ENCODE assay signal across 32 mouse cellular contexts in genomic region chr2:78888190-78888589, GRCm38 (mm10). TPM values are rescaled to one million over a fixed set of nuclear protein-coding genes. Genes with fewer than 3 reads are reported as not detected.
DNase-seq lines count a peak whose midpoint lies in the region; ATAC-seq and TF ChIP-seq lines count a peak whose summit lies in the region.
"Had no signal": no experiment of that assay in that cellular context is flagged by ENCODE, and none has a peak within 500 bp of the region (broad histone marks: within the 10 kb centered on the region; RNA-seq: fewer than 3 reads in every experiment).

No protein-coding gene starts in this region.

- H3K9me3 ChIP-seq in heart, postnatal 0 days (replicated peaks; ENCODE audit: control insufficient read depth, low read length), result no peaks in the 10 kb centered on the region
- no peaks in the 10 kb centered on the region for H3K9me3 ChIP-seq in lung, postnatal 0 days (ENCODE audit: low read length)
- H3K9me3 ChIP-seq: embryonic facial prominence, embryonic 10.5 days; embryonic facial prominence, embryonic 15.5 days; forebrain, embryonic 12.5 days; heart, embryonic 10.5 days; hindbrain, embryonic 12.5 days; intestine, embryonic 15.5 days; limb, embryonic 10.5 days; limb, embryonic 15.5 days; liver, embryonic 15.5 days had no signal

- H3K27ac ChIP-seq in heart, postnatal 0 days (ENCODE audit: low read depth), result peak overlapping the region; percentile 23; the same call in 1 of the 2 replicates
- H3K27ac ChIP-seq in heart, adult 2 months, result no peak overlapping the region
- H3K27ac ChIP-seq in lung, postnatal 0 days (ENCODE audit: low read length), result no peak overlapping the region
- H3K27ac ChIP-seq in small intestine, adult 2 months (ENCODE audit: insufficient read depth, low read depth, low read length), result peak overlapping the region; percentile 48; the same call in 1 of the 2 replicates
- H3K27ac ChIP-seq: embryonic facial prominence, embryonic 10.5 days; embryonic facial prominence, embryonic 15.5 days; forebrain, embryonic 12.5 days; heart, embryonic 10.5 days; hindbrain, embryonic 12.5 days; hindbrain, postnatal 0 days; intestine, embryonic 15.5 days; limb, embryonic 10.5 days; limb, embryonic 15.5 days; liver, embryonic 15.5 days; macrophage had no signal

- TF ChIP-seq EP300 in heart, postnatal 0 days (IDR thresholded peaks at IDR 0.05; ENCODE audit: low read depth), result no peak
- TF ChIP-seq EP300 in heart, adult 2 months (IDR thresholded peaks at IDR 0.05; ENCODE audit: insufficient read depth, low read depth, low read length), result no peak
- no peak for TF ChIP-seq EP300 in lung, postnatal 0 days (IDR thresholded peaks at IDR 0.05)

- peaks cover 11% of the 10 kb centered on the region for H3K79me2 ChIP-seq in heart, adult 2 months (replicated peaks; ENCODE audit: control insufficient read depth, insufficient read depth, low read length)
- H3K79me2 ChIP-seq in C2C12 (ENCODE audit: control insufficient read depth, insufficient read depth), result peaks cover 88% of the 10 kb centered on the region

- H3K27me3 ChIP-seq in heart, postnatal 0 days (ENCODE audit: control insufficient read depth, insufficient read depth, low read length), result no peaks in the 10 kb centered on the region
- no peaks in the 10 kb centered on the region for H3K27me3 ChIP-seq in heart, adult 2 months (ENCODE audit: control insufficient read depth, insufficient read depth, low read length)
- no peaks in the 10 kb centered on the region for H3K27me3 ChIP-seq in lung, postnatal 0 days (replicated peaks; ENCODE audit: insufficient read depth, low read length)
- H3K27me3 ChIP-seq in C2C12 (ENCODE audit: control insufficient read depth, insufficient read depth, insufficient read length), result no peaks in the 10 kb centered on the region
- no peaks in the 10 kb centered on the region for H3K27me3 ChIP-seq in small intestine, adult 2 months (ENCODE audit: control insufficient read depth, insufficient read depth, low read length)
- H3K27me3 ChIP-seq: embryonic facial prominence, embryonic 15.5 days; forebrain, embryonic 12.5 days; hindbrain, embryonic 12.5 days; intestine, embryonic 15.5 days; limb, embryonic 15.5 days; liver, embryonic 15.5 days had no signal

- H3K4me3 ChIP-seq in heart, postnatal 0 days (ENCODE audit: low read depth, low read length), result no peak overlapping the region
- no peak overlapping the region for H3K4me3 ChIP-seq in heart, adult 2 months
- no peak overlapping the region for H3K4me3 ChIP-seq in lung, postnatal 0 days (ENCODE audit: low read depth, low read length)
- H3K4me3 ChIP-seq in C2C12 (ENCODE audit: insufficient read depth, poor library complexity, severe bottlenecking), result no peak overlapping the region
- no peak overlapping the region for H3K4me3 ChIP-seq in small intestine, adult 2 months (ENCODE audit: low read depth, low read length)
- H3K4me3 ChIP-seq: embryonic facial prominence, embryonic 10.5 days; embryonic facial prominence, embryonic 15.5 days; forebrain, embryonic 12.5 days; heart, embryonic 10.5 days; hindbrain, embryonic 12.5 days; intestine, embryonic 15.5 days; limb, embryonic 10.5 days; limb, embryonic 15.5 days; liver, embryonic 15.5 days had no signal

- H3ac ChIP-seq in C2C12 (ENCODE audit: control insufficient read depth, insufficient read length, low read depth), result no peak overlapping the region

- H3K4me2 ChIP-seq in heart, postnatal 0 days (ENCODE audit: low read depth, low read length), result no peak overlapping the region
- H3K4me2 ChIP-seq in lung, postnatal 0 days (replicated peaks; ENCODE audit: low read depth, low read length), result no peak overlapping the region
- H3K4me2 ChIP-seq: embryonic facial prominence, embryonic 15.5 days; forebrain, embryonic 12.5 days; hindbrain, embryonic 12.5 days; intestine, embryonic 15.5 days; limb, embryonic 15.5 days; liver, embryonic 15.5 days had no signal

- peaks cover 65% of the 10 kb centered on the region for H3K79me3 ChIP-seq in C2C12 (ENCODE audit: low read depth)

- TF ChIP-seq POLR2A in heart, adult 2 months (IDR thresholded peaks at IDR 0.05; ENCODE audit: insufficient read depth, low read depth, low read length), result no peak
- no peak for TF ChIP-seq POLR2A in small intestine, adult 2 months (IDR thresholded peaks at IDR 0.05; ENCODE audit: low read depth, low read length)

- TF ChIP-seq CTCF in heart, postnatal 0 days (IDR thresholded peaks at IDR 0.05; ENCODE audit: low read depth), result no peak
- TF ChIP-seq CTCF in heart, adult 2 months (IDR thresholded peaks at IDR 0.05), result no peak
- no peak for TF ChIP-seq CTCF in lung, postnatal 0 days (IDR thresholded peaks at IDR 0.05)
- no peak for TF ChIP-seq CTCF in C2C12 (IDR thresholded peaks at IDR 0.05; ENCODE audit: control insufficient read depth, insufficient read depth, insufficient read length)
- no peak for TF ChIP-seq CTCF in small intestine, adult 2 months (IDR thresholded peaks at IDR 0.05; ENCODE audit: extremely low read depth, insufficient read length, insufficient replicate concordance, low read depth, low read length)

- peaks cover 24% of the 10 kb centered on the region for H3K4me1 ChIP-seq in heart, postnatal 0 days (ENCODE audit: control insufficient read depth, insufficient read depth)
- peaks cover 6% of the 10 kb centered on the region for H3K4me1 ChIP-seq in heart, adult 2 months (ENCODE audit: control insufficient read depth, insufficient read depth, low read length)
- H3K4me1 ChIP-seq in lung, postnatal 0 days (ENCODE audit: insufficient read depth, low read depth, low read length), result no peaks in the 10 kb centered on the region
- peaks cover 2% of the 10 kb centered on the region; the same call in 1 of the 2 replicates for H3K4me1 ChIP-seq in small intestine, adult 2 months (ENCODE audit: control insufficient read depth, insufficient read depth, insufficient read length, low read length)
- H3K4me1 ChIP-seq: embryonic facial prominence, embryonic 15.5 days; intestine, embryonic 15.5 days; limb, embryonic 15.5 days had no signal

- no peak for DNase-seq in heart, postnatal 0 days (ENCODE audit: low spot score)
- DNase-seq in heart, adult 2 months, result no peak
- no peak for DNase-seq in lung, postnatal 0 days (ENCODE audit: low spot score)
- DNase-seq in lung, postnatal 14 days, result no peak
- no peak for DNase-seq in left cerebral cortex, adult 18-20 months (ENCODE audit: low spot score in 2 of 2)
- DNase-seq: adrenal gland, adult 2 months; adrenal gland, postnatal 36 days; cerebellum, adult 2 months; cerebellum, postnatal 25 days; forebrain, postnatal 0 days; gastrocnemius, postnatal 10 days; heart, postnatal 10 days; kidney, adult 2 months; kidney, postnatal 10 days; layer of hippocampus, postnatal 36 days; right cerebral cortex, postnatal 4 days; thymus, adult 2 months; thymus, postnatal 36 days had no signal

- intact Hi-C loops in heart, adult 2 months (cut with DNase I), result no loop called here

- H3K9ac ChIP-seq in heart, postnatal 0 days (replicated peaks; ENCODE audit: low read depth, low read length), result no peak overlapping the region
- H3K9ac ChIP-seq in heart, adult 2 months (ENCODE audit: low read depth, low read length), result no peak overlapping the region
- no peak overlapping the region for H3K9ac ChIP-seq in lung, postnatal 0 days (replicated peaks; ENCODE audit: low read depth)
- H3K9ac ChIP-seq: embryonic facial prominence, embryonic 15.5 days; forebrain, embryonic 12.5 days; forebrain, postnatal 0 days; hindbrain, embryonic 12.5 days; intestine, embryonic 15.5 days; limb, embryonic 15.5 days; liver, embryonic 15.5 days had no signal

- no peak for ATAC-seq in heart, postnatal 0 days (ENCODE audit: insufficient read depth, low read depth)
- ATAC-seq in lung, postnatal 0 days, result peak; percentile 35
- ATAC-seq: activated CD4-positive, CD25-positive, alpha-beta regulatory T cell, adult 4 months; forebrain, postnatal 0 days; hindbrain, postnatal 0 days; intestine, embryonic 15.5 days had no signal

- 28% methylated on average over 3 of the region's 3 CpGs for WGBS in heart, postnatal 0 days
- 38% methylated on average over 3 of the region's 3 CpGs for WGBS in heart, adult 2 months
- WGBS in lung, postnatal 0 days, result 21% methylated on average over 3 of the region's 3 CpGs
- 8% methylated on average over 3 of the region's 3 CpGs for WGBS in small intestine, adult 2 months

- H3K36me3 ChIP-seq in heart, postnatal 0 days (replicated peaks; ENCODE audit: control insufficient read depth, insufficient read depth, low read length), result no peaks in the 10 kb centered on the region
- peaks cover 10% of the 10 kb centered on the region for H3K36me3 ChIP-seq in heart, adult 2 months (ENCODE audit: control insufficient read depth, insufficient read depth, low read length)
- no peaks in the 10 kb centered on the region for H3K36me3 ChIP-seq in lung, postnatal 0 days (ENCODE audit: insufficient read depth, low read length)
- H3K36me3 ChIP-seq in C2C12 (ENCODE audit: control insufficient read depth, insufficient read depth), result no peaks in the 10 kb centered on the region
- no peaks in the 10 kb centered on the region for H3K36me3 ChIP-seq in small intestine, adult 2 months (ENCODE audit: control insufficient read depth, insufficient read depth, low read length)
- H3K36me3 ChIP-seq: embryonic facial prominence, embryonic 10.5 days; embryonic facial prominence, embryonic 15.5 days; forebrain, embryonic 12.5 days; heart, embryonic 10.5 days; hindbrain, embryonic 12.5 days; intestine, embryonic 15.5 days; limb, embryonic 10.5 days; limb, embryonic 15.5 days; liver, embryonic 15.5 days had no signal

TF ChIP-seq in C2C12, 6 proteins besides CTCF, POLR2A, EP300 and RAD21:
- TF ChIP-seq MAX (IDR thresholded peaks at IDR 0.05), result no peak
- TF ChIP-seq MYOD1 (IDR thresholded peaks at IDR 0.05; ENCODE audit: control insufficient read depth, insufficient read length, low read depth), result peak; percentile 41

RNA-seq across cellular contexts. Expression of gene Ube2e3, which starts 20.3 kb away (rescaled TPM):
- total RNA-seq in heart, postnatal 0 days (2014; rRNA removed; ENCODE audit: low replicate concordance), result 83.4 and 126 TPM in 2 replicates
- 95.2 and 101 TPM in 2 replicates for polyA plus RNA-seq in heart, postnatal 0 days (2015; fragmentation: Nextera tagmentation; extraction: Ambion mirVana)
- 10 to 100 TPM; 42.1 to 47.8 TPM for total RNA-seq in heart, adult 2 months (2021)
- polyA plus RNA-seq in heart, adult 2 months (2012; rRNA removed), result 20.9 and 39.4 TPM in 2 replicates
- polyA plus RNA-seq in lung, postnatal 0 days (2015; fragmentation: Nextera tagmentation; extraction: Ambion mirVana), result 94.7 and 97.5 TPM in 2 replicates
- polyA plus RNA-seq in C2C12 (2012; fragmentation: generic; extraction: Trizol), result 26.2 TPM
- polyA plus RNA-seq in small intestine, adult 2 months (2012; rRNA removed), result 10.0 and 32.7 TPM in 2 replicates
- total RNA-seq in left cerebral cortex, adult 18-20 months (2021), result 100 to 1,000 TPM; 103 to 106 TPM

Comparison
In these comparisons a context has a peak if more than half of its experiments do, and no peak if none do; other contexts are left out.
1. H3K27ac ChIP-seq: peak in heart, postnatal 0 days (single experiment) and small intestine, adult 2 months (single experiment); none in heart, adult 2 months (single experiment) and lung, postnatal 0 days (single experiment).